Mouse (Mus musculus) adrenal gland, adult (tissue): ENCODE measurements around the gene Olfr1186.
"Not testable (repeated sequence)": the region's sequence is repeated elsewhere in the genome, so short reads cannot be mapped to it uniquely, and the experiment has no call there.

Experiments
- DNase-seq, 2 experiments: peaks; one replicate each; pipeline ENCODE4 v3.0.0; 2022 to 2023; ENCODE audit warnings: low spot score in 1 of 2; ENCODE audit not compliant: inconsistent age in 2 of 2

The Olfr1186 gene

DNA sequence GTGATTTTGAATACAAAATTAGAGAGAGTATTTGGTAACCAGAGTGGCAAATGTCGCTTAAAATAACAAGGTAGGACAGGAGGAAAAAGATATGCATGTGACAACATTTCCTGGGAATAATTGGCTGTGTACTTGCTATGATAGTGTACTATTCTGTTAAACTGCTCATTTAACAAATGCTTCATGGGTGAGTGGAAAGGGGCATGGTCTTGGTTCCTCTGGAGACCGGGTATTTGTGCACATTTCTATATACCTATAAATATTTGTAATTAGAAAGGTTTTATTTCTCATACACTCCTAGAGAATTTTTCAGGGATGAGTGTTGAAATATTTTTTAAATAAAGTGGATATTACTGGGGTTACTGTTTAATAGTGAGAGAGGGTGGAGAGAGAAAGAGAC lies at the start of gene Olfr1186:
Gene Olfr1186, plus strand, starts transcription at position 301 of the 400 bp plus-strand sequence.
- DNase-seq = no peak

DNA sequence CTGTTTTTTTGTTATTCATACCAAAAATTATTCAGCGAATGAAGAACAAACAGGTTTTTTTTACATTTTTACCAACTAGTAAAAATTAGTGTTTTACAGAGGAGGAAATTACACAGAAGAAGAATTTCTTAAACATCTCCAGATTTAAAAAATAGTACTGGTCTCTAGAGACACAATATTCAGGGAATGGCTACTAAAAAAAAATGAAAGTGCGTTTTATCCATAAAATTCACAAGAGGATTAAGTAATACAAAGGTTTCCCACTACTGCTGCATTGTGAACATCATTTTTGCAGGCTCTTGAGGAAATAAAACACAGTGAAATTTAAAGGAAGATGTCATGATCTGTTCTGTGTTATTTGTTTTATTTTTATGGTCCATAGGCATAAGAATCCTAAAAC lies 35.1 kb upstream of the Olfr1186 start, which contains the start of gene Olfr1184:
Gene Olfr1184, plus strand, starts transcription at position 301 of the 400 bp plus-strand sequence.
- DNase-seq = no peak

DNA sequence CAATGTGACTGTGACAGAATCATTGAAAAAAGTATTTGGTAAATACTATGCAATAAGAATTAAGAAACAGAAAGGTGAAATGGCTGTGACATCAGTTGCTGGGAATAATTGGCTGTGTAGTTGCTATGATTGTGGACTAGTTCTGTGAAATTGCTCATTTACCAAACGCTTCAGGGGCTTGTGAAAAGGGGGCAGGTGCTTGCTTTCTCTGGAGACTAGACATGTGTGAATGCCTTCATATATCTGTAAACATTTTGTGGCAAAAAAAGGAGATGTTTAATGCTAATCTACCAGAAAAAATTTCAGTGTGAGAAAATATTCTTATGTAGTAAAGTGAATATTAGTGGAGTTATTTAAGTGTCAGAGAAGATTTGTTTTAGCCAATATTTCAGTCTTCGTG lies 25.3 kb upstream of the Olfr1186 start, which contains the start of gene Olfr1185-ps1:
Gene Olfr1185-ps1, plus strand, starts transcription at position 301 of the 400 bp plus-strand sequence.
- DNase-seq = no peak

DNA sequence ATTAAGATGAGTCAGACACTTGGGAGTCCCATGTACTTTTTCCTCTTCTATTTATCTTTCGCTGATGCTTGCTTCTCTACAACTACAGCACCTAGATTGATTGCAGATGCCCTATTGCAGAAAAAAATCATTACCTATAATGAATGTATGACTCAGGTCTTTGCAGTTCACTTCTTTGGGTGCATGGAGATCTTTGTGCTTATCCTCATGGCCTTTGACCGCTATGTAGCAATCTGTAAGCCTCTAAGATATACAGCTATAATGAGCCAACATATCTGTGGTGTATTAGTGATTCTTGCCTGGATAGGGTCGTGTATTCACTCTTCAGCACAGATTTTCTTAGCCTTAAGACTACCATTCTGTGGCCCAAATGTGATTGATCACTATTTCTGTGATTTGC lies 7.4 kb downstream of the Olfr1186 start:
- no peak for DNase-seq

DNA sequence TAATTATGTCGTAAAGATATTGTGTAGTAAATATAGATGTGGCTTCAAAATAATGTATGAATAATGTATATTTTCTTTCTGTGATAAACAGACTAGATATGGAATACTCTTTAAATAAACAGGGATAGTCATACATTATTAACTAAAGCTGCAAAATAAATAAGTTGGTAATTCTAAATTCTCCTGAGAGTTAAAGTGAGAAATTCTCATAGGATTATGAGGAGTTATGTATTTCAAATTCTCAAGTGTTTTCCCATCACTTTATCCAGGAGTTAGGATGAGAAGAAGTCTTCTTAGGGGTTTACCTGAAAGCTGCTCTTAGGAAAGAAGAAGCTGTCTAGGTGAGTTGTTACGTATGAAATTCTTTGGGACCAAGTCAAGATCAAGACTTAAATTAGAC lies 38.3 kb downstream of the Olfr1186 start, which contains the start of gene Olfr1188:
Gene Olfr1188, plus strand, starts transcription at position 301 of the 400 bp plus-strand sequence.
- DNase-seq = no peak

DNA sequence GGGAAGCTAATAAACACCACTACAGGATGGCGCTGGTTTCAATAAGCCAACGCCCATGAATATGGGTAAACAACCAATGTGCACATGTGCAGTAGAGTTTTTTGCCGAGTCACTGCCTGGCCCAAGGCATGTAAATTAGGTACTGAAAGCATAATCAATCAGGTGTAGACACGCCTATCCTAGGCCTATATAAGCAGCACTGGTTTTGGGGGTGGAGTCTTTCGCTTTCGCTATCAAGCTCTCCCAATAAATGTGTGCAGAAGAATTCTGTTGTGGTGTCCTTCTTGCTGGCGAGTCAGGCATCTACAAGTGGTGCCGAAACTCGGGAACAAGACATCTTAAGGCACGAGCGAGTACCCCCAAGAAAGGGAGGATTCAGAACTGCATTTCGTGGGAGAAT lies 54.3 kb downstream of the Olfr1186 start:
- DNase-seq = not testable (repeated sequence)
